ENCODE assay signal across 23 mouse cellular contexts in genomic region chr3:138788489-138788850, GRCm38 (mm10). TPM values are rescaled to one million over a fixed set of nuclear protein-coding genes. Genes with fewer than 3 reads are reported as not detected.
DNase-seq lines count a peak whose midpoint lies in the region; ATAC-seq and TF ChIP-seq lines count a peak whose summit lies in the region.
"Had no signal": no experiment of that assay in that cellular context is flagged by ENCODE, and none has a peak within 500 bp of the region (broad histone marks: within the 10 kb centered on the region; RNA-seq: fewer than 3 reads in every experiment).

No protein-coding gene starts in this region.

- 59% methylated on average over 13 of the region's 17 CpGs for WGBS in hindbrain, embryonic 15.5 days
- WGBS in hindbrain, embryonic 14.5 days = 66% methylated on average over 17 of the region's 17 CpGs
- 60% methylated on average over 17 of the region's 17 CpGs for WGBS in forebrain, embryonic 16.5 days
- 48% methylated on average over 14 of the region's 17 CpGs for WGBS in midbrain, embryonic 15.5 days

- TF ChIP-seq CTCF in ES-Bruce4 (IDR thresholded peaks at IDR 0.05; ENCODE audit: low read depth, low read length) = no peak

- H3K9ac ChIP-seq in hindbrain, embryonic 15.5 days = no peak overlapping the region
- no peak overlapping the region for H3K9ac ChIP-seq in hindbrain, embryonic 14.5 days
- H3K9ac ChIP-seq in ES-Bruce4 (ENCODE audit: low read depth, poor library complexity, severe bottlenecking) = no peak overlapping the region
- no peak overlapping the region for H3K9ac ChIP-seq in forebrain, embryonic 16.5 days (replicated peaks; ENCODE audit: low read depth, low read length)
- H3K9ac ChIP-seq in midbrain, embryonic 15.5 days = no peak overlapping the region
- H3K9ac ChIP-seq: heart, embryonic 12.5 days; hindbrain, embryonic 13.5 days; kidney, embryonic 15.5 days; limb, embryonic 13.5 days; liver, embryonic 12.5 days; liver, postnatal 0 days; neural tube, embryonic 12.5 days; stomach, embryonic 15.5 days had no signal

- no peaks in the 10 kb centered on the region for H3K36me3 ChIP-seq in hindbrain, embryonic 15.5 days
- no peaks in the 10 kb centered on the region for H3K36me3 ChIP-seq in hindbrain, embryonic 14.5 days (replicated peaks; ENCODE audit: control insufficient read depth, insufficient read depth)
- H3K36me3 ChIP-seq in ES-Bruce4 (ENCODE audit: control insufficient read depth, insufficient read depth, low read length, poor library complexity, severe bottlenecking) = no peaks in the 10 kb centered on the region
- H3K36me3 ChIP-seq in forebrain, embryonic 16.5 days (ENCODE audit: control insufficient read depth, insufficient read depth) = no peaks in the 10 kb centered on the region
- H3K36me3 ChIP-seq in midbrain, embryonic 15.5 days (replicated peaks) = no peaks in the 10 kb centered on the region
- H3K36me3 ChIP-seq: heart, embryonic 12.5 days; hindbrain, embryonic 13.5 days; kidney, embryonic 15.5 days; limb, embryonic 13.5 days; liver, embryonic 12.5 days; stomach, embryonic 15.5 days had no signal

- H3K27me3 ChIP-seq in hindbrain, embryonic 15.5 days = no peaks in the 10 kb centered on the region
- no peaks in the 10 kb centered on the region for H3K27me3 ChIP-seq in hindbrain, embryonic 14.5 days (ENCODE audit: control insufficient read depth, insufficient read depth, low read length)
- no peaks in the 10 kb centered on the region for H3K27me3 ChIP-seq in ES-Bruce4 (ENCODE audit: control insufficient read depth, insufficient read depth, low read length, poor library complexity, severe bottlenecking)
- H3K27me3 ChIP-seq in forebrain, embryonic 16.5 days (replicated peaks; ENCODE audit: control insufficient read depth, insufficient read depth, low read length) = no peaks in the 10 kb centered on the region
- no peaks in the 10 kb centered on the region for H3K27me3 ChIP-seq in midbrain, embryonic 15.5 days (replicated peaks)
- H3K27me3 ChIP-seq: heart, embryonic 12.5 days; hindbrain, embryonic 13.5 days; kidney, embryonic 15.5 days; limb, embryonic 13.5 days; liver, embryonic 12.5 days; megakaryocyte, embryonic 14.5 days; neural tube, embryonic 12.5 days; stomach, embryonic 15.5 days had no signal

- H3K4me3 ChIP-seq in hindbrain, embryonic 15.5 days = no peak overlapping the region
- H3K4me3 ChIP-seq in hindbrain, embryonic 14.5 days (replicated peaks; ENCODE audit: low read length) = no peak overlapping the region
- H3K4me3 ChIP-seq in ES-Bruce4 (ENCODE audit: low read depth, low read length) = peak overlapping the region; percentile 26
- no peak overlapping the region for H3K4me3 ChIP-seq in forebrain, embryonic 16.5 days (replicated peaks; ENCODE audit: low read length)
- H3K4me3 ChIP-seq in midbrain, embryonic 15.5 days = no peak overlapping the region
- H3K4me3 ChIP-seq: erythroblast, embryonic 14.5 days; heart, adult 2 months; heart, embryonic 12.5 days; hindbrain, embryonic 13.5 days; kidney, embryonic 15.5 days; limb, embryonic 13.5 days; liver, embryonic 12.5 days; megakaryocyte, embryonic 14.5 days; neural tube, embryonic 12.5 days; stomach, embryonic 15.5 days had no signal

- peaks cover 38% of the 10 kb centered on the region for H3K4me1 ChIP-seq in hindbrain, embryonic 15.5 days (replicated peaks)
- no peaks in the 10 kb centered on the region; the same call in 1 of the 2 replicates for H3K4me1 ChIP-seq in hindbrain, embryonic 14.5 days (replicated peaks; ENCODE audit: control insufficient read depth, insufficient read depth, low read length)
- H3K4me1 ChIP-seq in ES-Bruce4 (ENCODE audit: control insufficient read depth, insufficient read depth, low read length) = peaks cover 1% of the 10 kb centered on the region
- peaks cover 35% of the 10 kb centered on the region for H3K4me1 ChIP-seq in forebrain, embryonic 16.5 days (replicated peaks; ENCODE audit: control insufficient read depth, insufficient read depth, low read length)
- H3K4me1 ChIP-seq in midbrain, embryonic 15.5 days = peaks cover 11% of the 10 kb centered on the region; the same call in 1 of the 2 replicates
- H3K4me1 ChIP-seq: heart, embryonic 12.5 days; liver, embryonic 12.5 days; megakaryocyte, embryonic 14.5 days had no signal

- H3K27ac ChIP-seq in hindbrain, embryonic 15.5 days (replicated peaks) = 0 out of 2 replicates have a peak overlapping the region, but pooled peaks have one; percentile 12
- H3K27ac ChIP-seq in hindbrain, embryonic 14.5 days = no peak overlapping the region
- no peak overlapping the region for H3K27ac ChIP-seq in ES-Bruce4 (ENCODE audit: insufficient read depth, low read length)
- H3K27ac ChIP-seq in forebrain, embryonic 16.5 days (ENCODE audit: low read length) = peak overlapping the region; percentile 17; the same call in 1 of the 2 replicates
- H3K27ac ChIP-seq in midbrain, embryonic 15.5 days = no peak overlapping the region
- H3K27ac ChIP-seq: heart, adult 2 months; kidney, embryonic 15.5 days; limb, embryonic 13.5 days; liver, embryonic 12.5 days; neural tube, embryonic 12.5 days; stomach, embryonic 15.5 days had no signal

- no peak overlapping the region for H3K4me2 ChIP-seq in hindbrain, embryonic 15.5 days
- no peak overlapping the region for H3K4me2 ChIP-seq in hindbrain, embryonic 14.5 days (replicated peaks)
- H3K4me2 ChIP-seq in forebrain, embryonic 16.5 days (ENCODE audit: low read length) = peak overlapping the region; percentile 5; the same call in 1 of the 2 replicates
- H3K4me2 ChIP-seq in midbrain, embryonic 15.5 days = no peak overlapping the region; the same call in 1 of the 2 replicates
- H3K4me2 ChIP-seq: heart, embryonic 12.5 days; hindbrain, embryonic 13.5 days; kidney, embryonic 15.5 days; limb, embryonic 13.5 days; liver, embryonic 12.5 days; neural tube, embryonic 12.5 days; stomach, embryonic 15.5 days had no signal

- TF ChIP-seq POLR2A in ES-Bruce4 (IDR thresholded peaks at IDR 0.05; ENCODE audit: insufficient read depth, low read length) = no peak

- TF ChIP-seq EP300 in ES-Bruce4 (IDR thresholded peaks at IDR 0.05; ENCODE audit: insufficient read depth, low read depth, low read length) = no peak

- H3K9me3 ChIP-seq in hindbrain, embryonic 15.5 days = no peaks in the 10 kb centered on the region
- H3K9me3 ChIP-seq in hindbrain, embryonic 14.5 days (ENCODE audit: control insufficient read depth, low read length) = no peaks in the 10 kb centered on the region
- no peaks in the 10 kb centered on the region for H3K9me3 ChIP-seq in ES-Bruce4 (replicated peaks; ENCODE audit: control insufficient read depth, insufficient read depth, low read length, poor library complexity, severe bottlenecking)
- H3K9me3 ChIP-seq in forebrain, embryonic 16.5 days (ENCODE audit: control insufficient read depth, low read length) = no peaks in the 10 kb centered on the region
- no peaks in the 10 kb centered on the region for H3K9me3 ChIP-seq in midbrain, embryonic 15.5 days
- H3K9me3 ChIP-seq: hindbrain, embryonic 13.5 days; kidney, embryonic 15.5 days; limb, embryonic 13.5 days; liver, embryonic 12.5 days; neural tube, embryonic 12.5 days; stomach, embryonic 15.5 days had no signal

- no peak for ATAC-seq in hindbrain, embryonic 15.5 days (ENCODE audit: low FRiP score, low read depth)
- no peak for ATAC-seq in hindbrain, embryonic 14.5 days (ENCODE audit: low FRiP score)
- ATAC-seq in forebrain, embryonic 16.5 days = no peak
- ATAC-seq in midbrain, embryonic 15.5 days (replicated peaks) = peak; percentile 48
- ATAC-seq: liver, embryonic 12.5 days; liver, postnatal 0 days had no signal

- DNase-seq in hindbrain, embryonic 14.5 days (ENCODE audit: low spot score) = no peak
- no peak for DNase-seq in spleen, adult 12 weeks (ENCODE audit: low spot score)
- no peak for DNase-seq in retina, postnatal 1 day
- no peak for DNase-seq in adrenal gland, postnatal 25 days
- DNase-seq: adrenal gland, postnatal 36 days; cerebellum, postnatal 14 days; heart, adult 2 months; heart, postnatal 4 days; kidney, adult 18-20 months; liver, postnatal 0 days had no signal

RNA-seq across cellular contexts. Expression of gene Tspan5, which starts 46.5 kb away (rescaled TPM):
- polyA plus RNA-seq in hindbrain, embryonic 15.5 days (2015; fragmentation: Nextera tagmentation; extraction: Ambion mirVana) = 92.7 and 104 TPM in 2 replicates
- 115 and 130 TPM in 2 replicates for polyA plus RNA-seq in hindbrain, embryonic 14.5 days (2014; fragmentation: Nextera tagmentation; extraction: Ambion mirVana)
- 22.2 and 24.3 TPM in 2 replicates for polyA plus RNA-seq in ES-Bruce4 (2011; ENCODE audit: insufficient read depth, insufficient read length, low read depth, missing spikeins)
- 98.7 and 113 TPM in 2 replicates for polyA plus RNA-seq in forebrain, embryonic 16.5 days (2015; fragmentation: Nextera tagmentation; extraction: Ambion mirVana)
- polyA plus RNA-seq in midbrain, embryonic 15.5 days (2015; fragmentation: Nextera tagmentation; extraction: Ambion mirVana) = 102 and 105 TPM in 2 replicates
- 50.1 and 58.3 TPM in 2 replicates for total RNA-seq in adrenal gland, postnatal 25 days (2021)

Comparison
In these comparisons a context has a peak if more than half of its experiments do, and no peak if none do; other contexts are left out.
1. H3K27ac ChIP-seq: peak in hindbrain, embryonic 15.5 days (single experiment) and forebrain, embryonic 16.5 days (single experiment); none in hindbrain, embryonic 14.5 days (single experiment), ES-Bruce4 (single experiment) and midbrain, embryonic 15.5 days (single experiment).